Mouse (Mus musculus) lung, postnatal 0 days (tissue): ENCODE data around the gene Camk1d. TPM values are rescaled to one million over a fixed set of nuclear protein-coding genes. Genes with fewer than 3 reads are reported as not detected.

ENCODE experiments used
- ATAC-seq: fragments of 200-750 bp; cut with Nextera tagmentation; 2 replicates; pipeline ENCODE4 v1.8.0; 2017; ENCODE audit warnings: moderate library complexity
- DNase-seq: peaks from one replicate; pipeline ENCODE4 v3.0.0-alpha.2; 2016; ENCODE audit warnings: low spot score
- H3K27ac ChIP-seq: fragments of 300-500 bp; sonication (generic); 2 replicates; pipeline ENCODE4 v1.5.1; 2014; ENCODE audit warnings: antibody characterized with exemption, mild to moderate bottlenecking, low read length, mixed read lengths
- H3K27me3 ChIP-seq: fragments of 300-500 bp; sonication (generic); replicated peaks from 2 replicates; pipeline ENCODE4 v1.6.1; 2014; ENCODE audit warnings: low read length, mixed read lengths; ENCODE audit not compliant: insufficient read depth
- H3K36me3 ChIP-seq: fragments of 300-500 bp; sonication (generic); 2 replicates; pipeline ENCODE4 v1.6.1; 2014; ENCODE audit warnings: low read length, mixed read lengths; ENCODE audit not compliant: insufficient read depth
- H3K4me1 ChIP-seq: fragments of 300-500 bp; sonication (generic); 2 replicates; pipeline ENCODE4 v1.6.1; 2014; ENCODE audit warnings: antibody characterized with exemption, low read depth, low read length, mixed read lengths; ENCODE audit not compliant: insufficient read depth
- H3K4me2 ChIP-seq: fragments of 300-500 bp; sonication (generic); replicated peaks from 2 replicates; pipeline ENCODE4 v1.6.1; 2014; ENCODE audit warnings: low read depth, mild to moderate bottlenecking, low read length, moderate library complexity, mixed read lengths
- H3K4me3 ChIP-seq: fragments of 300-500 bp; sonication (generic); 2 replicates; pipeline ENCODE4 v1.5.1; 2014; ENCODE audit warnings: low read depth, low read length
- H3K9ac ChIP-seq: fragments of 300-500 bp; sonication (generic); replicated peaks from 2 replicates; pipeline ENCODE4 v1.6.1; 2014; ENCODE audit warnings: low read depth, mild to moderate bottlenecking
- H3K9me3 ChIP-seq: fragments of 300-500 bp; sonication (generic); 2 replicates; pipeline ENCODE4 v1.6.1; 2016; ENCODE audit warnings: low read length, mixed read lengths
- CTCF ChIP-seq: IDR thresholded peaks from 2 replicates; pipeline ENCODE4 v1.5.1; 2016; ENCODE audit warnings: antibody characterized with exemption, mild to moderate bottlenecking
- EP300 ChIP-seq: IDR thresholded peaks from 2 replicates; pipeline ENCODE4 v1.6.1; 2016; ENCODE audit warnings: antibody characterized with exemption, mild to moderate bottlenecking, control low read depth
- WGBS: fragments of 180-500 bp; shearing (Covaris S2); extraction: QIAGEN DNeasy Blood & Tissue Kit; methylation state at CpG from one replicate; pipeline ENCODE4 v1.1.7; 2014; 5-methylcytosine and 5-hydroxymethylcytosine counted together
- polyA plus RNA-seq: library from polyadenylated mRNA; unstranded; fragments of >200 nt; fragmentation: Nextera tagmentation; extraction: Ambion mirVana; gene quantifications from 2 replicates; pipeline ENCODE4 v1.2.1, GENCODE M21; 2015

Camk1d gene
- polyA plus RNA-seq, 1 experiment from 2014 or later, result 2.2 TPM

- H3K27me3 ChIP-seq, result no peaks in the 10 kb centered on the region
- H3K27ac ChIP-seq, result no peak overlapping the region
- WGBS, result 77% methylated on average over 2 of the region's 2 CpGs
- H3K9me3 ChIP-seq, result no peaks in the 10 kb centered on the region
- H3K4me1 ChIP-seq, result no peaks in the 10 kb centered on the region
- no peak overlapping the region for H3K9ac ChIP-seq
- no peak for ATAC-seq
- H3K36me3 ChIP-seq, result no peaks in the 10 kb centered on the region
- H3K4me3 ChIP-seq, result no peak overlapping the region
- no peak for DNase-seq
- TF ChIP-seq EP300, result no peak
- no peak for TF ChIP-seq CTCF
- H3K4me2 ChIP-seq, result no peak overlapping the region
Observed at GRCm38 (mm10) chr2:5411774-5412173, 302.5 kb downstream of the Camk1d start.

DNA sequence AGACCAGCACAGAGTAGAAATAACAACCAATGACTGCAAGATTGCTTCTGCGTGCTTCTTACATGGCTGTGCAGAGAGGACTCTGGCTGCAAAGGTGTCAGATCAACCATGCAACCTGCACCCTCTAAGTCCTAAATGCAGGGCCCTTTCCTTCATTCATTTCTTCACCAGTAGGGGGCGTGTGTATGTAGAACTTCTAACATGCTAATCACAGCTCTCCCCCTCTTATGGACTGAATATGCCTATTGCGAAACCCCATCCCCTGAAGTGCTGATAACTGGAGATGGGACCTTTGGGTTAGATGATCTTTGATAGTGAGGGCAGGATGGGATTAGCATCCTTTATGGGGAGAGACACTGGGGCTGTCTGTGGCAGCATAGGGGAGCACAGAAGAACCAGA lies 310.5 kb downstream of the Camk1d start:
- TF ChIP-seq CTCF (peak; percentile 67), EP300 (no peak)

GRCm38 (mm10) chr2:5402036-5402435 lies 312.3 kb downstream of the Camk1d start:
- no peak overlapping the region for H3K4me3 ChIP-seq
- H3K36me3 ChIP-seq, result no peaks in the 10 kb centered on the region
- H3K4me2 ChIP-seq, result no peak overlapping the region
- no peaks in the 10 kb centered on the region for H3K27me3 ChIP-seq
- no peak overlapping the region for H3K27ac ChIP-seq
- H3K9me3 ChIP-seq, result no peaks in the 10 kb centered on the region
- ATAC-seq, result no peak
- TF ChIP-seq CTCF, result no peak
- TF ChIP-seq EP300, result no peak
- WGBS, result 90% methylated on average over 12 of the region's 12 CpGs
- DNase-seq, result no peak
- H3K9ac ChIP-seq, result no peak overlapping the region
- H3K4me1 ChIP-seq, result no peaks in the 10 kb centered on the region

More for the DNA sequence above, 310.5 kb downstream of the Camk1d start:
- Histone ChIP-seq H3K27me3 (no peaks in the 10 kb centered on the region), H3K4me3 (no peak overlapping the region), H3K27ac (no peak overlapping the region), H3K9me3 (no peaks in the 10 kb centered on the region), H3K9ac (no peak overlapping the region), H3K36me3 (no peaks in the 10 kb centered on the region), H3K4me2 (no peak overlapping the region), H3K4me1 (no peaks in the 10 kb centered on the region)
- DNase-seq, result peak; percentile 51
- ATAC-seq, result no peak
- WGBS, result 54% methylated on average over 3 of the region's 3 CpGs

DNA sequence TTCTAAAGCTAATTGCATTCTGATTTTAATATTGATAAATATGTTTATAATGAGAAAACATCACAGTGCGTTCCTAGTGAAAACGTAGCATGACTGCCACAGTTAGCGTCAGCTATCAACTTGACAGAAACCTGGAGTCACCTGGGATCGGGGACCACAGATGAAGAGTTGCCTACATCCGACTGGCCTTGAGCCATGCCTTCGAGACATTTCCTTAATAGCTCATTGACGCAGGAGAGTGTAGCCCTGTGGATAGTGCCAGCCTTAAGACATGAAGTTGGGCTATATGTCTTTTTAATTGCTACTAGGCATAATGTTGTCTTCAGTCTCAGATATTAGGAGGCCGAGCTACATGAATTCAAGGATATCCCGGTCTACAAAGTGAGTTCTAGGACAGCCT lies 315.8 kb downstream of the Camk1d start:
- H3K27ac ChIP-seq, result no peak overlapping the region
- H3K4me3 ChIP-seq, result no peak overlapping the region
- no peak for ATAC-seq
- H3K4me1 ChIP-seq, result no peaks in the 10 kb centered on the region
- no peak overlapping the region for H3K4me2 ChIP-seq
- no peaks in the 10 kb centered on the region for H3K36me3 ChIP-seq
- DNase-seq, result no peak
- H3K9me3 ChIP-seq, result no peaks in the 10 kb centered on the region
- no peak overlapping the region for H3K9ac ChIP-seq
- TF ChIP-seq EP300 (no peak), CTCF (no peak)
- no peaks in the 10 kb centered on the region for H3K27me3 ChIP-seq
- 83% methylated on average over 9 of the region's 9 CpGs for WGBS

DNA sequence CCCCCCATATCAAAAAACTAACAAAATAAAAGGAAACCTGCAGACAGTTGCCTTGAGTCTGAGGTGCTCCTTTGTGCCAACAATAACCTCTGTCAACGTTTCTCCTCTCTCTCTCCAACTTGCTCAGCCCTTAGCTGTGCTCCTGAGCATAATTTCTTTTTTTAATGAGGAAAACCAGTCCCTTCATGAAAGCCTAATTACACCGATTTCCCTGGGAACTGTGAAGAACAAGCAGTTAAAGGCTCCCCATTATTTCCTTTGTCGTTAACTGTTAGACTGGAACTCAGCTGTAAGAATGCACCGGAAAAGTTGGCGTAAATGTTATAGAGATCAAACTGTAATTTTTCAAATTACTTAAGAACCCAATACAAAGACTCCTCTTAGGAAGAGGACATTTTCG lies 316.3 kb downstream of the Camk1d start:
- ATAC-seq, result no peak
- Histone ChIP-seq H3K4me2 (no peak overlapping the region), H3K4me1 (no peaks in the 10 kb centered on the region), H3K27me3 (no peaks in the 10 kb centered on the region), H3K36me3 (no peaks in the 10 kb centered on the region), H3K27ac (no peak overlapping the region), H3K4me3 (no peak overlapping the region), H3K9me3 (no peaks in the 10 kb centered on the region), H3K9ac (no peak overlapping the region)
- TF ChIP-seq EP300 (no peak), CTCF (no peak)
- DNase-seq, result no peak
- WGBS, result 71% methylated on average over 6 of the region's 6 CpGs

- no peaks in the 10 kb centered on the region for H3K4me1 ChIP-seq
- no peak overlapping the region for H3K9ac ChIP-seq
- H3K27ac ChIP-seq, result no peak overlapping the region
- no peak overlapping the region for H3K4me3 ChIP-seq
- DNase-seq (no peak), ATAC-seq (no peak)
- no peaks in the 10 kb centered on the region for H3K27me3 ChIP-seq
- no peaks in the 10 kb centered on the region for H3K36me3 ChIP-seq
- WGBS, result 46% methylated on average over 3 of the region's 3 CpGs
- no peak overlapping the region for H3K4me2 ChIP-seq
- H3K9me3 ChIP-seq, result no peaks in the 10 kb centered on the region
- TF ChIP-seq CTCF (no peak), EP300 (no peak)
Observed at GRCm38 (mm10) chr2:5397468-5397867, 316.8 kb downstream of the Camk1d start.

DNA sequence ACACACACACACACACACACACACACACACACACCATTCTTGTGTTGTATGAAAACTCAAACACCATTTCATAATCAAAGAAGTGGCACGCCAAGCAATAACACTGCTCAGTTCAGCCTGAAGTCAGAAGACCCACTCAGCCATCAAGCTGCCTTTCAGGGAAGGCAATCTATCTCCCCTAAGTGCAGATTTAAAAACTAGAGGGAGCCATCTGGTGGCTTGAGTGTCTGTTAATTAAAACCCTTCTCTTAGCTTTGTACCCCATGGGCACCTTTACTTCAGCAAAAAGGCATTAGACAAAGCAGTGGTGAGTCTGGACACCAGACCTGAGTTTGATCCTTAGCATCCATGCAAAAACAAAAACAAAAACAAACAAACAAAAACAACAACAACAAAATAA lies 317.9 kb downstream of the Camk1d start:
- no peak overlapping the region for H3K9ac ChIP-seq
- peak; percentile 51 for DNase-seq
- WGBS, result 62% methylated on average over 1 of the region's 1 CpGs

More for the DNA sequence above, 317.9 kb downstream of the Camk1d start:
- Histone ChIP-seq H3K27me3 (no peaks in the 10 kb centered on the region), H3K4me3 (no peak overlapping the region), H3K36me3 (no peaks in the 10 kb centered on the region), H3K27ac (no peak overlapping the region), H3K9me3 (no peaks in the 10 kb centered on the region), H3K4me1 (no peaks in the 10 kb centered on the region), H3K4me2 (no peak overlapping the region)
- TF ChIP-seq EP300 (no peak), CTCF (peak; percentile 48)
- ATAC-seq, result no peak
